Mouse (Mus musculus): ENCODE measurements at regions not wholly inside any gene's neighbourhood (a gene's known extent, or its start where the extent isn't known, plus 50 kb on each side); places are given as distances from the start of the nearest gene placed in this dataset.

GRCm38 (mm10) chr5:111631572-111632161 lies 102.1 kb upstream of the Gm26897 start:
- Histone ChIP-seq H3K27me3 (replicated peaks; ENCODE audit: insufficient read depth, low read length) (no peaks in the 10 kb centered on the region), H3K4me3 (ENCODE audit: low read depth, low read length) (no peak overlapping the region), H3K4me2 (replicated peaks; ENCODE audit: low read depth, low read length) (no peak overlapping the region), H3K36me3 (ENCODE audit: insufficient read depth, low read length) (no peaks in the 10 kb centered on the region), H3K9ac (replicated peaks; ENCODE audit: low read depth) (no peak overlapping the region), H3K4me1 (ENCODE audit: insufficient read depth, low read depth, low read length) (no peaks in the 10 kb centered on the region), H3K27ac (ENCODE audit: low read length) (no peak overlapping the region), H3K9me3 (ENCODE audit: low read length) (no peaks in the 10 kb centered on the region)
- ATAC-seq = 0 out of 2 replicates have a peak, but pooled peaks have one; percentile 30
- 25% methylated on average over 18 of the region's 18 CpGs for WGBS
- TF ChIP-seq EP300 (IDR thresholded peaks at IDR 0.05) (no peak), CTCF (IDR thresholded peaks at IDR 0.05) (no peak)
- peak; percentile 27 for DNase-seq (ENCODE audit: low spot score)

- Histone ChIP-seq H3K9ac (replicated peaks; ENCODE audit: low read depth) (no peak overlapping the region), H3K27me3 (replicated peaks; ENCODE audit: insufficient read depth, low read length) (no peaks in the 10 kb centered on the region), H3K4me1 (ENCODE audit: insufficient read depth, low read depth, low read length) (no peaks in the 10 kb centered on the region), H3K36me3 (ENCODE audit: insufficient read depth, low read length) (no peaks in the 10 kb centered on the region), H3K9me3 (ENCODE audit: low read length) (no peaks in the 10 kb centered on the region), H3K4me2 (replicated peaks; ENCODE audit: low read depth, low read length) (no peak overlapping the region), H3K4me3 (ENCODE audit: low read depth, low read length) (no peak overlapping the region), H3K27ac (ENCODE audit: low read length) (no peak overlapping the region)
- no peak for TF ChIP-seq CTCF (IDR thresholded peaks at IDR 0.05)
- no peak for TF ChIP-seq EP300 (IDR thresholded peaks at IDR 0.05)
- DNase-seq (ENCODE audit: low spot score) = no peak
- no peak for ATAC-seq
- 41% methylated on average over 5 of the region's 5 CpGs for WGBS
These were observed 98.6 kb upstream of the Gm26897 start for GRCm38 (mm10) chr5:111635092-111635491.

- H3K4me3 ChIP-seq (ENCODE audit: low read depth, low read length) = no peak overlapping the region
- no peak overlapping the region for H3K4me2 ChIP-seq (replicated peaks; ENCODE audit: low read depth, low read length)
- no peak overlapping the region for H3K9ac ChIP-seq (replicated peaks; ENCODE audit: low read depth)
- no peak for DNase-seq (ENCODE audit: low spot score)
- no peaks in the 10 kb centered on the region for H3K27me3 ChIP-seq (replicated peaks; ENCODE audit: insufficient read depth, low read length)
- TF ChIP-seq EP300 (IDR thresholded peaks at IDR 0.05) (no peak), CTCF (IDR thresholded peaks at IDR 0.05) (no peak)
- no peaks in the 10 kb centered on the region for H3K36me3 ChIP-seq (ENCODE audit: insufficient read depth, low read length)
- H3K4me1 ChIP-seq (ENCODE audit: insufficient read depth, low read depth, low read length) = no peaks in the 10 kb centered on the region
- H3K27ac ChIP-seq (ENCODE audit: low read length) = no peak overlapping the region
- ATAC-seq = no peak
- 14% methylated on average over 4 of the region's 4 CpGs for WGBS
- H3K9me3 ChIP-seq (ENCODE audit: low read length) = no peaks in the 10 kb centered on the region
These were observed 96.8 kb upstream of the Gm26897 start for GRCm38 (mm10) chr5:111636969-111637368.

- no peak for TF ChIP-seq EP300 (IDR thresholded peaks at IDR 0.05)
- Histone ChIP-seq H3K9me3 (ENCODE audit: low read length) (no peaks in the 10 kb centered on the region), H3K4me2 (replicated peaks; ENCODE audit: low read depth, low read length) (no peak overlapping the region), H3K4me3 (ENCODE audit: low read depth, low read length) (no peak overlapping the region), H3K4me1 (ENCODE audit: insufficient read depth, low read depth, low read length) (no peaks in the 10 kb centered on the region), H3K36me3 (ENCODE audit: insufficient read depth, low read length) (no peaks in the 10 kb centered on the region), H3K27me3 (replicated peaks; ENCODE audit: insufficient read depth, low read length) (no peaks in the 10 kb centered on the region), H3K27ac (ENCODE audit: low read length) (no peak overlapping the region), H3K9ac (replicated peaks; ENCODE audit: low read depth) (no peak overlapping the region)
- ATAC-seq (no peak), DNase-seq (ENCODE audit: low spot score) (no peak)
- WGBS = 63% methylated on average over 7 of the region's 7 CpGs
These were observed 95.4 kb upstream of the Gm26897 start for GRCm38 (mm10) chr5:111638306-111638705.

GRCm38 (mm10) chr5:111639476-111640287 lies 94.0 kb upstream of the Gm26897 start:
- Histone ChIP-seq H3K9ac (replicated peaks; ENCODE audit: low read depth) (no peak overlapping the region), H3K4me1 (ENCODE audit: insufficient read depth, low read depth, low read length) (no peaks in the 10 kb centered on the region), H3K9me3 (ENCODE audit: low read length) (no peaks in the 10 kb centered on the region), H3K27ac (ENCODE audit: low read length) (no peak overlapping the region), H3K4me3 (ENCODE audit: low read depth, low read length) (no peak overlapping the region), H3K4me2 (replicated peaks; ENCODE audit: low read depth, low read length) (no peak overlapping the region), H3K36me3 (ENCODE audit: insufficient read depth, low read length) (no peaks in the 10 kb centered on the region), H3K27me3 (replicated peaks; ENCODE audit: insufficient read depth, low read length) (no peaks in the 10 kb centered on the region)
- ATAC-seq (no peak), DNase-seq (ENCODE audit: low spot score) (no peak)
- WGBS = 9% methylated on average over 28 of the region's 29 CpGs
- no peak for TF ChIP-seq EP300 (IDR thresholded peaks at IDR 0.05)
- TF ChIP-seq CTCF (IDR thresholded peaks at IDR 0.05) = no peak

- ATAC-seq = no peak
- TF ChIP-seq EP300 (IDR thresholded peaks at IDR 0.05) (no peak), CTCF (IDR thresholded peaks at IDR 0.05) (no peak)
- no peak overlapping the region for H3K9ac ChIP-seq (replicated peaks; ENCODE audit: low read depth)
- H3K27me3 ChIP-seq (replicated peaks; ENCODE audit: insufficient read depth, low read length) = no peaks in the 10 kb centered on the region
- no peaks in the 10 kb centered on the region for H3K36me3 ChIP-seq (ENCODE audit: insufficient read depth, low read length)
- no peak for DNase-seq (ENCODE audit: low spot score)
- H3K4me2 ChIP-seq (replicated peaks; ENCODE audit: low read depth, low read length) = no peak overlapping the region
- H3K4me1 ChIP-seq (ENCODE audit: insufficient read depth, low read depth, low read length) = no peaks in the 10 kb centered on the region
- H3K27ac ChIP-seq (ENCODE audit: low read length) = no peak overlapping the region
- H3K9me3 ChIP-seq (ENCODE audit: low read length) = no peaks in the 10 kb centered on the region
- 53% methylated on average over 7 of the region's 7 CpGs for WGBS
- no peak overlapping the region for H3K4me3 ChIP-seq (ENCODE audit: low read depth, low read length)
These were observed 92.7 kb upstream of the Gm26897 start for GRCm38 (mm10) chr5:111640976-111641375.

Data from lung, postnatal 0 days (tissue).